ENCODE assay signal across 23 mouse cellular contexts in genomic region chr1:22626295-22626694, GRCm38 (mm10).
DNase-seq lines count a peak whose midpoint lies in the region; ATAC-seq and TF ChIP-seq lines count a peak whose summit lies in the region.
"Had no signal": no experiment of that assay in that cellular context is flagged by ENCODE, and none has a peak within 500 bp of the region (broad histone marks: within the 10 kb centered on the region; RNA-seq: fewer than 3 reads in every experiment).

No protein-coding gene starts in this region.

- DNase-seq in frontal cortex, postnatal 25 days (ENCODE audit: low spot score in 2 of 2), result no peak
- no peak for DNase-seq in left cerebral cortex, adult 2 months (ENCODE audit: extremely low spot score in 1 of 2, low spot score in 2 of 2)
- DNase-seq in left cerebral cortex, adult 9 months (ENCODE audit: low spot score in 2 of 2), result no peak
- peak; percentile 44 for DNase-seq in brain, adult 2 months (ENCODE audit: low read depth, low spot score)
- DNase-seq: adrenal gland, adult 8-10 months; adrenal gland, postnatal 14 days; adrenal gland, postnatal 36 days; B cell, adult 2 months; cerebellum, adult 11 months; cerebellum, adult 8-10 months; cerebellum, postnatal 14 days; cerebellum, postnatal 36 days had no signal

- TF ChIP-seq CTCF in left cerebral cortex, adult 2 months (IDR thresholded peaks at IDR 0.05), result no peak; the same call in none of the 2 replicates

- H3K27ac ChIP-seq in left cerebral cortex, adult 2 months, result peak overlapping the region; percentile 6; the same call in 1 of the 2 replicates
- H3K27ac ChIP-seq: embryonic facial prominence, embryonic 13.5 days; embryonic facial prominence, embryonic 15.5 days; forebrain, embryonic 10.5 days; forebrain, embryonic 12.5 days had no signal

- H3K4me3 ChIP-seq in left cerebral cortex, adult 2 months, result no peak overlapping the region
- H3K4me3 ChIP-seq: embryonic facial prominence, embryonic 13.5 days; embryonic facial prominence, embryonic 15.5 days; erythroblast, embryonic 14.5 days; forebrain, embryonic 10.5 days; forebrain, embryonic 12.5 days had no signal

- ATAC-seq in frontal cortex, adult (ENCODE audit: low TSS enrichment), result peak; percentile 78
- ATAC-seq: activated CD4-positive, CD25-positive, alpha-beta regulatory T cell, adult 4 months; CD4-positive, CD25-positive, alpha-beta regulatory T cell, adult 4 months; forebrain, embryonic 14.5 days; forebrain, embryonic 16.5 days; Patski had no signal

- intact Hi-C loops in left cerebral cortex, adult 2 months (cut with DNase I), result loop anchor here (5.0 kb wide), 1 partner anchor 111 kb away; no protein-coding TSS in a partner anchor
